Mouse (Mus musculus) c-Kit-positive CD71-positive TER-119-positive erythroid progenitor cells, embryonic 14.5 days (primary cell): Measurements from ENCODE around the gene Olfr437.
"Not testable (repeated sequence)": the region's sequence is repeated elsewhere in the genome, so short reads cannot be mapped to it uniquely, and the experiment has no call there.

Experiments
- DNase-seq: peaks from one replicate; pipeline ENCODE4 v3.0.0-alpha.2; 2013; ENCODE audit warnings: low spot score

Olfr437 gene

GRCm38 (mm10) chr6:43162982-43163381, at the start of gene Olfr437:
Gene Olfr437, plus strand, starts transcription at chr6:43163282.
- no peak for DNase-seq

- DNase-seq, result not testable (repeated sequence)
Measured at GRCm38 (mm10) chr6:43146267-43146666, 16.8 kb upstream of the Olfr437 start, which contains the start of gene Olfr237-ps1. Gene Olfr237-ps1, plus strand, starts transcription at chr6:43146567.

- no peak for DNase-seq
Measured at GRCm38 (mm10) chr6:43159502-43159901, 3.6 kb upstream of the Olfr437 start.

GRCm38 (mm10) chr6:43167246-43167645, 4.2 kb downstream of the Olfr437 start:
- no peak for DNase-seq

GRCm38 (mm10) chr6:43171840-43172239, 8.8 kb downstream of the Olfr437 start, which contains the start of gene Olfr13:
Gene Olfr13, plus strand, starts transcription at chr6:43172140.
- no peak for DNase-seq

- DNase-seq, result no peak
Measured at GRCm38 (mm10) chr6:43178129-43178528, 15.0 kb downstream of the Olfr437 start.

- DNase-seq, result no peak
Measured at GRCm38 (mm10) chr6:43178584-43179501, 15.8 kb downstream of the Olfr437 start.

GRCm38 (mm10) chr6:43190986-43191385, 27.9 kb downstream of the Olfr437 start:
- DNase-seq, result no peak

- DNase-seq, result no peak
Measured at GRCm38 (mm10) chr6:43196781-43197180, 33.7 kb downstream of the Olfr437 start, which contains the start of gene Olfr435. Gene Olfr435, plus strand, starts transcription at chr6:43197146.

GRCm38 (mm10) chr6:43198094-43198493, 35.0 kb downstream of the Olfr437 start:
- DNase-seq, result no peak

GRCm38 (mm10) chr6:43202786-43203185, 39.7 kb downstream of the Olfr437 start:
- no peak for DNase-seq

GRCm38 (mm10) chr6:43205355-43205754, 42.3 kb downstream of the Olfr437 start:
- no peak for DNase-seq

- not testable (repeated sequence) for DNase-seq
Measured at GRCm38 (mm10) chr6:43212873-43213272, 49.8 kb downstream of the Olfr437 start, which contains the start of gene Olfr434. Gene Olfr434, plus strand, starts transcription at chr6:43213021.
